Mouse (Mus musculus): Measurements from ENCODE around the gene Olfr1185-ps1. TPM values are rescaled to one million over a fixed set of nuclear protein-coding genes. Genes with fewer than 3 reads are reported as not detected.

The Olfr1185-ps1 gene
- not detected in 2 replicates for polyA plus RNA-seq (2012; rRNA removed)

DNA sequence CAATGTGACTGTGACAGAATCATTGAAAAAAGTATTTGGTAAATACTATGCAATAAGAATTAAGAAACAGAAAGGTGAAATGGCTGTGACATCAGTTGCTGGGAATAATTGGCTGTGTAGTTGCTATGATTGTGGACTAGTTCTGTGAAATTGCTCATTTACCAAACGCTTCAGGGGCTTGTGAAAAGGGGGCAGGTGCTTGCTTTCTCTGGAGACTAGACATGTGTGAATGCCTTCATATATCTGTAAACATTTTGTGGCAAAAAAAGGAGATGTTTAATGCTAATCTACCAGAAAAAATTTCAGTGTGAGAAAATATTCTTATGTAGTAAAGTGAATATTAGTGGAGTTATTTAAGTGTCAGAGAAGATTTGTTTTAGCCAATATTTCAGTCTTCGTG lies at the start of gene Olfr1185-ps1:
Gene Olfr1185-ps1 (plus strand): TSS at position 301 of the 400 bp plus-strand sequence.

DNA sequence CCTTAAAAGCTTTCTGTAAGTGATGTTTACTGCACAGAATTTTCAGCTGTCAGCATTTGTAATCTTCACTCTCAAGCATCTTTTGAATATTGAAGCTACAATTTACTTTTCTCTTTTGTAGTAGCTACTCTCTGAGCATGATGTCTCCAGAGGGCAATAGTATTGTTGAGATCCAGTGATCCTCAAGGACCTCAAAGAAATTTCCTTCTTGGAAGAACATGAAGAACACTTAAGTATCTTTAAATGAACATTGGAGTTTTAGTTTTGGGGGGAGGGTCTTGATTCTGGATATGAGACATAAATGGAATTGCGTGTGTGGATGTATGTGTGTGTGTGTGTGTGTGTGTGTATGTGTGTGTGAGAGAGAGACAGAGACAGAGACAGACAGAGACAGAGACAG lies 44.1 kb upstream of the Olfr1185-ps1 start, which contains the start of gene Gm13757:
Gene Gm13757 (minus strand): TSS at position 101 of the 400 bp plus-strand sequence.

DNA sequence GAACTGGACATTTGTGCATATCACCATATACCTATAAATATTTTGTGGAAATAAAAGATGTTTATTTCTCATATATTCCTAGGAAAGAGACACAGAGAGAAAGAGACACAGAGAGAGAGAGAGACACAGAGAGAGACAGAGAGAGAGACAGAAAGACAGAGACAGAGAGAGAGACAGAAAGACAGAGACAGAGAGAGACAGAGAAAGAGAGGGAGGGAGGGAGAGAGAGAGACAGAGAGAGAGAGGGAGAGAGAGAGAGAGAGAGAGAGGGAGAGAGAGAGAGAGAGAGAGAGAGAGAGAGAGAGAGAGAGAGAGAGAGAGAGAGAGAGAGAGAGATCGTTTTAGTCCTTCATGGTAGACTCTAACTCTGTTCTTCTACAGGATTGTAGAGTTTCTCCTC lies 38.6 kb upstream of the Olfr1185-ps1 start, which contains the start of gene Olfr1183:
Gene Olfr1183 (plus strand): TSS at position 301 of the 400 bp plus-strand sequence.

DNA sequence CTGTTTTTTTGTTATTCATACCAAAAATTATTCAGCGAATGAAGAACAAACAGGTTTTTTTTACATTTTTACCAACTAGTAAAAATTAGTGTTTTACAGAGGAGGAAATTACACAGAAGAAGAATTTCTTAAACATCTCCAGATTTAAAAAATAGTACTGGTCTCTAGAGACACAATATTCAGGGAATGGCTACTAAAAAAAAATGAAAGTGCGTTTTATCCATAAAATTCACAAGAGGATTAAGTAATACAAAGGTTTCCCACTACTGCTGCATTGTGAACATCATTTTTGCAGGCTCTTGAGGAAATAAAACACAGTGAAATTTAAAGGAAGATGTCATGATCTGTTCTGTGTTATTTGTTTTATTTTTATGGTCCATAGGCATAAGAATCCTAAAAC lies 9.8 kb upstream of the Olfr1185-ps1 start, which contains the start of gene Olfr1184:
Gene Olfr1184 (plus strand): TSS at position 301 of the 400 bp plus-strand sequence.

DNA sequence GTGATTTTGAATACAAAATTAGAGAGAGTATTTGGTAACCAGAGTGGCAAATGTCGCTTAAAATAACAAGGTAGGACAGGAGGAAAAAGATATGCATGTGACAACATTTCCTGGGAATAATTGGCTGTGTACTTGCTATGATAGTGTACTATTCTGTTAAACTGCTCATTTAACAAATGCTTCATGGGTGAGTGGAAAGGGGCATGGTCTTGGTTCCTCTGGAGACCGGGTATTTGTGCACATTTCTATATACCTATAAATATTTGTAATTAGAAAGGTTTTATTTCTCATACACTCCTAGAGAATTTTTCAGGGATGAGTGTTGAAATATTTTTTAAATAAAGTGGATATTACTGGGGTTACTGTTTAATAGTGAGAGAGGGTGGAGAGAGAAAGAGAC lies 25.1 kb downstream of the Olfr1185-ps1 start, which contains the start of gene Olfr1186:
Gene Olfr1186 (plus strand): TSS at position 301 of the 400 bp plus-strand sequence.

Other genes starting within 250 kb of the Olfr1185-ps1 start
- not detected in 2 replicates for gene Olfr1173, start 213.4 kb upstream of the Olfr1185-ps1 start, polyA plus RNA-seq (2012; rRNA removed)
- not detected in 2 replicates for gene Olfr1174-ps, start 178.2 kb upstream of the Olfr1185-ps1 start, polyA plus RNA-seq (2012; rRNA removed)
- gene Olfr1175-ps, start 166.1 kb upstream of the Olfr1185-ps1 start, polyA plus RNA-seq (2012; rRNA removed): not detected in 2 replicates
- not detected in 2 replicates for gene Olfr1176, start 156.6 kb upstream of the Olfr1185-ps1 start, polyA plus RNA-seq (2012; rRNA removed)
- gene Olfr1177-ps, start 146.8 kb upstream of the Olfr1185-ps1 start, polyA plus RNA-seq (2012; rRNA removed): not detected in 2 replicates
- gene Olfr1178, start 106.3 kb upstream of the Olfr1185-ps1 start, polyA plus RNA-seq (2012; rRNA removed): not detected in 2 replicates
- not detected in 2 replicates for gene Olfr1179, start 86.9 kb upstream of the Olfr1185-ps1 start, polyA plus RNA-seq (2012; rRNA removed)
- gene Olfr1180, start 74.2 kb upstream of the Olfr1185-ps1 start, polyA plus RNA-seq (2012; rRNA removed): not detected in 2 replicates
- gene Olfr1181, start 67.1 kb upstream of the Olfr1185-ps1 start, polyA plus RNA-seq (2012; rRNA removed): not detected in 2 replicates
- not detected in 2 replicates for gene Gm13757, start 44.2 kb upstream of the Olfr1185-ps1 start, polyA plus RNA-seq (2012; rRNA removed)
- not detected in 2 replicates for gene Olfr1183, start 38.5 kb upstream of the Olfr1185-ps1 start, polyA plus RNA-seq (2012; rRNA removed)
- not detected in 2 replicates for gene Olfr1184, start 9.7 kb upstream of the Olfr1185-ps1 start, polyA plus RNA-seq (2012; rRNA removed)
- not detected in 2 replicates for gene Olfr1186, start 25.2 kb downstream of the Olfr1185-ps1 start, polyA plus RNA-seq (2012; rRNA removed)
- not detected in 2 replicates for gene Olfr1188, start 63.6 kb downstream of the Olfr1185-ps1 start, polyA plus RNA-seq (2012; rRNA removed)
- not detected in 2 replicates for gene Olfr1189, start 93.1 kb downstream of the Olfr1185-ps1 start, polyA plus RNA-seq (2012; rRNA removed)
- gene Olfr1191-ps1, start 147.2 kb downstream of the Olfr1185-ps1 start, polyA plus RNA-seq (2012; rRNA removed): not detected in 2 replicates
- gene Olfr1192-ps1, start 155.2 kb downstream of the Olfr1185-ps1 start, polyA plus RNA-seq (2012; rRNA removed): not detected in 2 replicates
- not detected in 2 replicates for gene Olfr1193, start 182.3 kb downstream of the Olfr1185-ps1 start, polyA plus RNA-seq (2012; rRNA removed)
- gene Olfr1195, start 195.9 kb downstream of the Olfr1185-ps1 start, polyA plus RNA-seq (2012; rRNA removed): not detected in 2 replicates
- gene Olfr1196, start 211.3 kb downstream of the Olfr1185-ps1 start, polyA plus RNA-seq (2012; rRNA removed): not detected in 2 replicates
- not detected in 2 replicates for gene Olfr1197, start 239.0 kb downstream of the Olfr1185-ps1 start, polyA plus RNA-seq (2012; rRNA removed)